Mouse (Mus musculus) kidney, adult 2 months (tissue): ENCODE measurements around the gene Tanc1.

Experiments
- CTCF ChIP-seq: fragments of 200-500 bp; conservative IDR thresholded peaks from 2 replicates; pipeline ENCODE4 v1.5.1; 2011; ENCODE audit warnings: low read depth, mild to moderate bottlenecking, control low read depth, low read length, moderate library complexity, mixed read lengths; ENCODE audit not compliant: insufficient read depth, insufficient read length
- POLR2A ChIP-seq: fragments of 200-500 bp; IDR thresholded peaks from one replicate; pipeline ENCODE4 v1.6.1; 2011; ENCODE audit warnings: low read depth, low read length, control low read depth

DNA sequence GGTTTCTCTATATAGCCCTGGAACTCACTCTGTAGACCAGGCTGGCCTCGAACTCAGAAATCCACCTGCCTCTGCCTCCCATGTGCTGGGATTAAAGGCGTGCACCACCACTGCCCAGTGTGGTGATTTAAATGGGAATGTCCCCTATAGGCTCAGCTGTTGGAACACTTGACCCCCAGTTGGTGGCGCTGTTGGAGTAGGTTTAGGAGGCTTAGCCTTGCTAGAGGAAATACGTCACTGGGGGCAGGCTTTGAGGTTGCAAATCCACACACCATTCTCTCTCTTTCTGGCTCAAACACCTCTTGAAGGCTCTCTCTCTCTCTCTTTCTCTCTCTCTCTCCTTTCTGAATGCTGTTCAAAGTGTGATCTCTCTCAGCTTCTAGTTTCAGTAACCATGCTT lies 46.9 kb upstream of the Tanc1 start:
- peak; percentile 28 for TF ChIP-seq CTCF
- no peak for TF ChIP-seq POLR2A
